Mouse (Mus musculus): ENCODE measurements around the gene Agrp. TPM values are rescaled to one million over a fixed set of nuclear protein-coding genes. Genes with fewer than 3 reads are reported as not detected.

The Agrp gene
- total and polyA plus RNA-seq, 2 experiments from 2014 or later, result 0.90 TPM; not detected in 1

DNA sequence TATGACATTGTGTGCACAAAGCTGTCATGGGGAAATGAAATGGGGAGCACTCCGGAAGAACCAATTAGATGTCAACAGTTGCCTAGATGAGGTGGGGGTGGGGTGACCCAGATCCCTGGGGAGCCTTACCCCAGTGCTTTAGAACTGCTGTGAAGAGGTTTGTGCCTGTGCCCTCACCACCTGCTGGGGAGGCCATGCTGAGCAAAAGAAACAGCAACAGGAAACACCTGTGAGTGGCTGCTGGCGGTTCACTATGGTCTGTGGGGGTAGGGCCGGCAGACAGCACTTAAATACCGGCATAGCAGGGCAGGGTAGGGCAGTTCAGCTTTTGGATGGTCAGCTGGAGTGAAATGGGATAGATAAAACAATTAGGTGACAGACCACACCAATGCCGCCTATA is 14.1 kb downstream of the Agrp start:
- 0 out of 2 replicates have a peak, but pooled peaks cover 11% of the 10 kb centered on the region for H3K4me1 ChIP-seq (ENCODE audit: insufficient read depth)
- DNase-seq (no peak), ATAC-seq (no peak)
- 33% methylated on average over 5 of the region's 5 CpGs for WGBS
- H3K27me3 ChIP-seq (ENCODE audit: insufficient read depth, low read length), result no peaks in the 10 kb centered on the region
- TF ChIP-seq CTCF (IDR thresholded peaks at IDR 0.05; ENCODE audit: low read depth), result no peak
- H3K36me3 ChIP-seq (ENCODE audit: insufficient read depth), result peaks cover 43% of the 10 kb centered on the region
- H3K27ac ChIP-seq (ENCODE audit: low read depth, low read length), result 0 out of 2 replicates have a peak overlapping the region, but pooled peaks have one; percentile 29
- no peaks in the 10 kb centered on the region for H3K9me3 ChIP-seq (ENCODE audit: low read length)
- H3K4me2 ChIP-seq (ENCODE audit: low read depth), result no peak overlapping the region
- no peak overlapping the region for H3K9ac ChIP-seq
- no peak overlapping the region for H3K4me3 ChIP-seq (ENCODE audit: low read depth, low read length)

DNA sequence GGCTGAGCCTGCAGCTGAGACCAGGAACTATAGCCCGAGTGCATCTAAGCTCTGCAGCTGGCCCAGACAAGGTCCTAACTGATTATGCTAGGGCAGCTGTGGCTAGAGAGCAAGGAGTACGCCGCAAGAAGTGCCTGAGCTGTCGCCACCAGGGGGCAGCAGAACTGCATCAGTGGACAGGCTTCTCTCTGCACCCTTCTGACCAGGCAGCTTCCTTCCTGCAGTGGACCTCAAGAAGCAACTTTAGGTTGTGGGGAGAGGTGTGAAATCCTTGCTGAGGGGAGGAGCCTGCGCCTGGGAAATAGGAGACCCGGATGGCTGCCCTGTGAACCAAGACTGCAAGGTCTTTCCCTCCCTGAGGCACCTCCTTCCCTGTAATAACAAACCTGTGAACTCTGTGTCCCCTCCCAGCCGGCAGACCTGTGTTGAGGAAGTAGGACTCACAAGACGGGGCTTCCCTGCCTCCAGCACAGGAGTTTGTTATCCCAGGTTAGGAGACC is 14.7 kb downstream of the Agrp start:
- H3K9me3 ChIP-seq (ENCODE audit: low read length), result no peaks in the 10 kb centered on the region
- H3K36me3 ChIP-seq (ENCODE audit: insufficient read depth), result peaks cover 49% of the 10 kb centered on the region
- peak overlapping the region; percentile 48; the same call in 1 of the 2 replicates for H3K27ac ChIP-seq (ENCODE audit: low read depth, low read length)
- 12% methylated on average over 8 of the region's 8 CpGs for WGBS
- TF ChIP-seq CTCF (IDR thresholded peaks at IDR 0.05; ENCODE audit: low read depth), result peak; percentile 99
- peak; percentile 88 for ATAC-seq
- no peaks in the 10 kb centered on the region for H3K27me3 ChIP-seq (ENCODE audit: insufficient read depth, low read length)
- H3K4me1 ChIP-seq (ENCODE audit: insufficient read depth), result 0 out of 2 replicates have a peak, but pooled peaks cover 11% of the 10 kb centered on the region
- H3K4me2 ChIP-seq (ENCODE audit: low read depth), result no peak overlapping the region
- no peak overlapping the region for H3K9ac ChIP-seq
- no peak overlapping the region for H3K4me3 ChIP-seq (ENCODE audit: low read depth, low read length)
- DNase-seq, result peak; percentile 90

- ATAC-seq, result peak; percentile 12; the same call in 1 of the 2 replicates
- WGBS, result 16% methylated on average over 4 of the region's 4 CpGs
- no peak overlapping the region for H3K4me2 ChIP-seq (ENCODE audit: low read depth)
- H3K9ac ChIP-seq, result no peak overlapping the region
- no peak overlapping the region for H3K4me3 ChIP-seq (ENCODE audit: low read depth, low read length)
- no peaks in the 10 kb centered on the region for H3K27me3 ChIP-seq (ENCODE audit: insufficient read depth, low read length)
- DNase-seq, result peak; percentile 20
- peaks cover 56% of the 10 kb centered on the region for H3K36me3 ChIP-seq (ENCODE audit: insufficient read depth)
- peak overlapping the region; percentile 48; the same call in 1 of the 2 replicates for H3K27ac ChIP-seq (ENCODE audit: low read depth, low read length)
- H3K9me3 ChIP-seq (ENCODE audit: low read length), result no peaks in the 10 kb centered on the region
- H3K4me1 ChIP-seq (ENCODE audit: insufficient read depth), result 0 out of 2 replicates have a peak, but pooled peaks cover 11% of the 10 kb centered on the region
- TF ChIP-seq CTCF (IDR thresholded peaks at IDR 0.05; ENCODE audit: low read depth), result no peak
Measured at GRCm38 (mm10) chr8:105621841-105622240, 15.4 kb downstream of the Agrp start.

DNA sequence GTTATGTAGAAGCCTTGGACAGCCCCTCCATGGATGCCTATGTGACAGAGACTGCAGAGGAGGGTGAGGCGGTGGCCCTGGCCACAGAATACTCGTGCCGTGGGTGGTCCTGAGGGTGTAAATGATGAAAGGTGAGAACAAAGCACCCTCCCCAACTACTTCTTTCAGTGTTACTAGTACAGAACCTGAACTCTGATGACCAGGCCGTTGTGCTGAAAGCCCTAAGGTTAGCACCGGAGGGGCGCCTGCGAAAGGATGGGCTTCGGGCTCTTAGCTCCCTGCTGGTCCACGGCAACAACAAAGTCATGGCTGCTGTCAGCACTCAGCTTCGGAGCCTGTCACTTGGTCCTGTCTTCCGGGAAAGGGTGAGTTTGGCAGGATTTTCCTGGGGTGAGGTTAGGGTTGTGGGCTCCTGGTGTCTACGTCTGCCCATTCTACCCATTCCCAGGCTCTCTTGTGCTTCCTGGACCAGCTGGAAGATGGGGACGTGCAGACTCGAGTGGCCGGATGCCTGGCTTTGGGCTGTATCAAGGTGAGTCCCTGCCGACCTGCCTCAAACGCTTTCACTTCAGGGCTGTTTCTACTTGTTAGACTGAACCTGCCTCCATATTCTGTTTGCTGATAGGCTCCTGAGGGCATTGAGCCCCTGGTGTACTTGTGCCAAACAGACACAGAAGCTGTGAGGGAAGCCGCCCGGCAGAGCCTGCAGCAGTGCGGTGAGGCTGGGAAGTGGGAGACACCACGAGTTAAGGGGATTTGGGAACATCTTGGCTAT is 16.1 kb downstream of the Agrp start:
- H3K9ac ChIP-seq, result no peak overlapping the region
- peaks cover 63% of the 10 kb centered on the region for H3K36me3 ChIP-seq (ENCODE audit: insufficient read depth)
- no peak overlapping the region for H3K4me3 ChIP-seq (ENCODE audit: low read depth, low read length)
- no peaks in the 10 kb centered on the region for H3K9me3 ChIP-seq (ENCODE audit: low read length)
- 0 out of 2 replicates have a peak, but pooled peaks cover 11% of the 10 kb centered on the region for H3K4me1 ChIP-seq (ENCODE audit: insufficient read depth)
- H3K27ac ChIP-seq (ENCODE audit: low read depth, low read length), result no peak overlapping the region
- DNase-seq (no peak), ATAC-seq (no peak)
- TF ChIP-seq CTCF (IDR thresholded peaks at IDR 0.05; ENCODE audit: low read depth), result no peak
- H3K4me2 ChIP-seq (ENCODE audit: low read depth), result no peak overlapping the region
- WGBS, result 85% methylated on average over 21 of the region's 21 CpGs
- H3K27me3 ChIP-seq (ENCODE audit: insufficient read depth, low read length), result no peaks in the 10 kb centered on the region

GRCm38 (mm10) chr8:105620211-105620610 is 17.0 kb downstream of the Agrp start:
- Histone ChIP-seq H3K9ac (no peak overlapping the region), H3K9me3 (ENCODE audit: low read length) (no peaks in the 10 kb centered on the region), H3K27me3 (ENCODE audit: insufficient read depth, low read length) (no peaks in the 10 kb centered on the region), H3K4me3 (ENCODE audit: low read depth, low read length) (no peak overlapping the region), H3K27ac (ENCODE audit: low read depth, low read length) (no peak overlapping the region), H3K4me2 (ENCODE audit: low read depth) (no peak overlapping the region), H3K4me1 (ENCODE audit: insufficient read depth) (0 out of 2 replicates have a peak, but pooled peaks cover 11% of the 10 kb centered on the region), H3K36me3 (ENCODE audit: insufficient read depth) (peaks cover 72% of the 10 kb centered on the region)
- TF ChIP-seq CTCF (IDR thresholded peaks at IDR 0.05; ENCODE audit: low read depth), result no peak
- no peak for ATAC-seq
- WGBS, result 85% methylated on average over 19 of the region's 19 CpGs
- no peak for DNase-seq

DNA sequence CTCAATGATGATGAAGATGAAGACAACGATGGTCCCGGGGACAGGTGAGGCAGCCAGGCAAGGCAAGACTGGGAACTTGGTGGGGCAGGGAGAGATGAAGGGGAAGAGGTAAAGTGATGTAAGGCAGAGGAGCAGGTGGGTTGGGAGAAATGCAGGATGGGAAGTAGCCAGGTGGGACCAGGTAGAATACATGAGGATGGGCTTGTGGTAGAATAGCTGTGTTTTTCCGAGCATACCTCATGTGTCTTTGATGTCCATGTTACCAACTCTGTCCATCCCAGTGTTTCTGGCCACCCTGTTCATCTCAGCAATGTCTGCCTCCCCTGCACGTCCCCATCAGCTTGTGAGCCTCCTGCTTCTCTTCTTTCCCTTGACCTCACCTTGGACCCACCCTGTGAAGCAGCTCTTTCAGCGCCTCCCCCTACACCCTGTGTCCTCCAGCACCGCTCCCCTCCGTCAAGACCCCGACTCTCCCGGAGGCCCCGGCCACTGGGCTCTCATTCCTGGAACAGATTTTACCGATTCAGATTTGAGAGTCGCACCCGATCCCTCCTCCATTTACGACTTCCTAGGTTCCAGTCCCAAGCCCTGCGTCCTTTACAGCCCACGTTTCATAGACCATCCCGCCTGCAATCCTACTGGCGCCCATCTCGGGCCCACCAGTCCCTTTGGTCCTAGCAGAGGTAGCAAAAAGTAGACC is 18.2 kb downstream of the Agrp start:
- ATAC-seq, result no peak
- WGBS, result 93% methylated on average over 19 of the region's 19 CpGs

More for the DNA sequence above, 18.2 kb downstream of the Agrp start:
- no peak for TF ChIP-seq CTCF (IDR thresholded peaks at IDR 0.05; ENCODE audit: low read depth)
- Histone ChIP-seq H3K27ac (ENCODE audit: low read depth, low read length) (no peak overlapping the region), H3K4me1 (ENCODE audit: insufficient read depth) (peaks cover 4% of the 10 kb centered on the region; the same call in 1 of the 2 replicates), H3K4me3 (ENCODE audit: low read depth, low read length) (no peak overlapping the region), H3K36me3 (ENCODE audit: insufficient read depth) (peaks cover 79% of the 10 kb centered on the region), H3K27me3 (ENCODE audit: insufficient read depth, low read length) (no peaks in the 10 kb centered on the region), H3K4me2 (ENCODE audit: low read depth) (no peak overlapping the region), H3K9ac (no peak overlapping the region), H3K9me3 (ENCODE audit: low read length) (no peaks in the 10 kb centered on the region)
- DNase-seq, result no peak

All from forebrain, postnatal 0 days (tissue).